Mouse (Mus musculus) ES-Bruce4 (cell line): ENCODE measurements around the gene Tac2.
A peak's percentile ranks its signal among the peaks of the same experiment; 100 is the strongest.

Experiments
- CTCF ChIP-seq: IDR thresholded peaks from one replicate; pipeline ENCODE4 v1.8.1; 2011; ENCODE audit warnings: low read depth, low read length
- EP300 ChIP-seq: IDR thresholded peaks from 2 replicates; pipeline ENCODE4 v1.6.1; 2011; ENCODE audit warnings: low read depth, low read length; ENCODE audit not compliant: insufficient read depth
- POLR2A ChIP-seq: IDR thresholded peaks from one replicate; pipeline ENCODE4 v1.8.1; 2011; ENCODE audit warnings: low read length; ENCODE audit not compliant: insufficient read depth

GRCm38 (mm10) chr10:127738151-127738882 lies 14.0 kb downstream of the Tac2 start:
- no peak for TF ChIP-seq EP300
- peak; percentile 45 for TF ChIP-seq CTCF
- no peak for TF ChIP-seq POLR2A
